Mouse (Mus musculus) embryo, embryonic 10.5 days (tissue): ENCODE results near the gene Upf1.
A peak's percentile ranks its signal among the peaks of the same experiment; 100 is the strongest.

ENCODE experiments used
- DNase-seq: peaks from one replicate; pipeline ENCODE4 v3.0.0-alpha.2; 2015; ENCODE audit warnings: low spot score

The Upf1 gene

GRCm38 (mm10) chr8:70359411-70359810 lies 6.3 kb upstream of the Upf1 start:
- no peak for DNase-seq

- no peak for DNase-seq
Measured at GRCm38 (mm10) chr8:70356111-70356510, 3.0 kb upstream of the Upf1 start.

DNA sequence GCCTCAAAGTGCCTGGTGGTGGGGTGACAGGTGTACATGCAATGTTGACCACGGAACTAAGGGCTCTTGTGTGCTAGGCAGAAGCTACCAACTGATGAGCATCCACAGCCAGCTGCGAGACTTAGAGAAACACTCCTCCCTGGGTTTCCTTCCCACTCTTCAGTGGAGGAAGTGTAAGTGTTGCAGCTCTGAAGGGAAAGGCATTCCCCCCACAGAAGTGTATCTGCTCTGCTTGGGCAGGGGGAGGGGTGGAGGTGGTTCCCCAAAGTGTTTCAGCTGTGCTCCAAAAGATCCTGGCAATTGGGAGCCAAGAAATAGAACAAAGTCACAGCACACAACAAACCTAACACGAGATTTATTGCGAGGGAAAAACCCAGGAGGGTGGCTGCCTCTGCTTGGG lies 926 bp upstream of the Upf1 start:
- no peak for DNase-seq

DNA sequence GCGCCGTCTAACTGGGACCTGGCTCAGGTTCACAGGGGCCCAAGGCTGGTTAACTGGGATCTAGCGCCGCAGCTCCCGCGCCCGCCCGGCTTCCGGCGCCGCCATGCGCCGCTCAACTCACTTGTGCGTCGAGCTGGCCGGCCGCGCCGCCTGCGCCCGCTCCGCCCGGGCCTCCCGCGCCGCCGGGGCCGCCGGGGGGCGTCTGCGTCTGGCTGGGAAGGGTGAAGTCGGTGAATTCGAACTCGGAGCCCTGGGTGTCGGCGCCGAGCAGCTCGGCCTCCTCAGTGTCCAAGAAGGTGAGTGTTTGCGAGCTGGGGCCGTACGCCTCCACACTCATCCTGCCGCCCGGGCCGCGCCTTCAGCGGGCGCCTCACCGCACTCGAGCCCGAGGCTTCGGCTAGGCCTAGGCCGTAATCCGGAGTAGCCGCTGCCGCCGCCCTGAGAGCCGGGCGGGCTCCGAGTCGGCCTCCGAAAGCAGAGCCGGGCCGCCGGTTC lies 374 bp downstream of the Upf1 start:
- no peak for DNase-seq

GRCm38 (mm10) chr8:70352000-70352384 lies 1.1 kb downstream of the Upf1 start:
- no peak for DNase-seq

DNA sequence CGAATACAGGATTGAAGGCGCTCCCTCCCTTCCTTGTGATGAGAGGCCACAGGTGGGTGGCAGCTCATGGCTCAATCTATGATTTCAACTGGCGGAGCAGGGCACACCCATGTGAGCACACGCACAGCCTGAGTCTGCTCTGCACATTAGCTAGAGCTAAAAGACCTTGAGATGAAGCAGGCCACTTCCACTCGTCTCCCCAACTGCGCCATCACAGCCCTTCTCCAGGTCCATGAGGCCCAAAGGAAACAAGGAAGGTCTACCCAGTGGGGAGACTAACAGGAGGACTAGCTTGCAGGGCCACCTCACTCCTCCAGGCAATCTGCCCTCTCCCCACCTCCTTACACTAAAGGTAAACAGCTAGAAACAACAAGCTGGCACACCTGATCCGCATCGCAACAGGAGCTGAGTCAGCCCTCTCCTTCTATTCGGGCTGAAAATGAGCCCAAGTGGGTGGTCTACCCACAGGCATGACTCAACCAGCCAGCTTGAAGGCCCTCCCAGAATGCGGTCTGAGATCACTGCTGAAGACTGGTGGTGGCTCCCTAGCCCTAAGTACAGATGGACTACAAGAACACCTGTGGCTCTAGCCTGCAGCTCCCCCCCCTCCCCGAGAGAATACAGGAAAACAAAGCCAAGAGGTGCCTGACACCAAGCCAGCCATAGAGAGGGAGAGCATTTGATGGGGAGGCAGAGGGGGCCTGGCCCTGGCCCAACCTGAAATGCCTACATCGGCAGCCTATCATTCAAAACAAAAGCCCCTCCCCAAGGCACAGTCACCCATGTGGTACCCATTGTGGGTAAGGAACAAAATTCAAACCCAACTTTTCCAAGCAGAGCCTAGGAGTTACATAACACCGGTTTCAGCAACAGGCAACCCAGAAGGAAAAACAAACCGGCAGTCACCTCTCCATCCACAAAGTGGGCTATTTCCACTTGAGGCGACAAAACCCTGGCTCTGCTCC lies 1.8 kb downstream of the Upf1 start:
- no peak for DNase-seq

DNA sequence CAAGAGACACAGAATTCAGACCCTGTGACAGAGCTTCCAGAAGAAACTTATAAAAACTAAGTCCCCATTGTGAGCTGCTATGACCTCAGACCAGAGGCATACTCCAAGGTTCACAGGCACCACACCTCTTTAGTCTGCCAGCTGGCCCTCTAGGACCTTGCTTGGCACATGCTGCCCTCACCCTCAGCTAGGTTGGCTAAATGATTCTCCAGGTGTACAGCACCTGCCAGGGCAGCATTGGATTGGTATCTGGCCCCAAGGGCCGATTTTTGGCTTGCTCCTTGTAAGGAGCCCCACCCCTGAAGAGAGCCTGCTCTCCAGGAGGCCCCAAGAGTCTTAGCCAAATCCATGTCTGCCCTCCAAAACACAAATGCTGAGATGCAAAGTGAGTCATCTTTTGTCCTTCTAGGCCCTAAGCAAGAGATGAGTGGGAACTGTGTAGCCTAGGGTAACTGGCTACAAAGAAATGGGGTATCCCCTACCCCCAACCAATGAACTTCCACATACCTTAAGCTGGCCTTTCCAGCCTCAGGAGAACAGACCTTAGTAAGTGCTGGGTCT lies 5.1 kb downstream of the Upf1 start:
- DNase-seq = no peak

GRCm38 (mm10) chr8:70347443-70347842 lies 5.6 kb downstream of the Upf1 start:
- DNase-seq = no peak

- DNase-seq = no peak
Measured at GRCm38 (mm10) chr8:70344279-70344678, 8.8 kb downstream of the Upf1 start.

DNA sequence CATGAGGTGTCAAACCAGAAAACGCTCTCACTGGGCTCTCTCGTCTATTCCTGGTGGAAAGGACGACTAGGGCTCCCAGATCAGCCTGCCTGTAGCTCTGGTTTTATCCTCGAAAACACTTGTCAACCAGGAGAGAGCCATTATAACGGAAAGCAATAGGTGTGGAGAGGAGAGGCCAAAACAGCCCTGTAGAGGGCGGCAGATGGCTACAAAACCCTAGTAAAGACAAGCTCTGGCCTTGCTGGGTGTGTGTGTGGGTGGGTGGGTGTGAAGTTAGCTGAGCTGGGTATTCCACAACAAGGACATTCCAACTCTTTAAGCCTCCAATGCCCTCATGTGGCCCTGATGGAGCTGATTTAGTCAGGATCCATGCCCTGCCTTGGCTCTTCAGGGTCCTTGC lies 9.4 kb downstream of the Upf1 start:
- DNase-seq = peak; percentile 64

GRCm38 (mm10) chr8:70343076-70343475 lies 10.0 kb downstream of the Upf1 start:
- peak; percentile 49 for DNase-seq

- DNase-seq = no peak
Measured at GRCm38 (mm10) chr8:70342007-70342406, 11.1 kb downstream of the Upf1 start.

DNA sequence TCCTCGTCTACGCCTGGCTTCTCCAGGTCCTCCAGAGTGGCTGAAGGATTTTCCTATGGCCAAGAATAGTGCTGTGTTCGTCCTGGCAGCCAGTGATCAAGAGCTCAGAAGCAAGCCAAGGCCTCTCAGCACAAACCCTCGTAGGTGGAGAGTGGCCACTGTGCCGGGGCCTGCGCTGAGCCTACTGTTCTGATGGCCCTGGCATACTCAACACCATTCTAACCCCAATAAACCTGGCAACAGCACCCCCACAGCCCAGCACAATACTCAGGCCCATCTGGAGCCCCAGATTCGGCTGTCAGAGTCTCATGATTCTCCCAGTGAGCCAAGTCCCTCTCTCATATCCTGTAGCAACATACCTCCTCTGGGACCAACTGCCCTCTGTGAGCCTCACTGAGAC lies 12.4 kb downstream of the Upf1 start:
- no peak for DNase-seq

DNA sequence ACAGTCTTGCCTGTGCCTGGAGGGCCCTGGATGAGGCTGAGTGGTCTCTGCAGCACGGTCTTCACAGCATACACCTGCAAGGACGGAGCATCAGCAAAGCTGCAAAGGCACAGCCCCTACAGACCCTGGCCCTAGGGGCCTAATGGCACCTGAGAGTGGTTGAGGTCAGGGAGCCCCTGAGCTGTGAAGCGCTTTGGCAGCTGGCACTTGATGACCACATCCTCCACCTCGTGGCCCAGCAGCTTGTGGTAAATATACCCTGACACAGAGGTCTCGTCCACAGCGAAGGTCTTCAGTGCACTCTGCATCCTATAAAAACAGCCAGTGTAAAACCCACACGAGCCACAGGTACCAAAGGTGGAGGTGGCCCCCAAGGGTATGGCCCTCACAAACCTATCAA lies 14.1 kb downstream of the Upf1 start:
- DNase-seq = no peak

DNA sequence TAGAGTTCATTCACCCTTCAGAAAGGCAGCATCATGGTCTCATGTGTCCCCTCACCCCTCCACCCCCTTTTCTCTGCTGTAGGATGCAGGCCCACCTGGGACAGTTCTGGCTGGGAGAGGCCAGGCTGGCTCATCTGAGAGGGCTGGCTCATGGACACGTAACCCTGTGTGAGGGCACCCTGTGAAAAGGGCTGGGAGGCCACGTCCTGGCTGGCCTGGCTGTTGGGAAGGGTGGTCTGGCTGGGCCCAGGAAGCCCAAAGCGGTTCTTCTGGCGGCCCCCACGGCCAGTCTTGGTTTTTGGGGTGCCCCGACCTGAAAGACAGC lies 20.2 kb downstream of the Upf1 start:
- no peak for DNase-seq

- peak; percentile 85 for DNase-seq
Measured at GRCm38 (mm10) chr8:70332070-70332877, 20.8 kb downstream of the Upf1 start.

- DNase-seq = no peak
Measured at GRCm38 (mm10) chr8:70331526-70331925, 21.6 kb downstream of the Upf1 start.

DNA sequence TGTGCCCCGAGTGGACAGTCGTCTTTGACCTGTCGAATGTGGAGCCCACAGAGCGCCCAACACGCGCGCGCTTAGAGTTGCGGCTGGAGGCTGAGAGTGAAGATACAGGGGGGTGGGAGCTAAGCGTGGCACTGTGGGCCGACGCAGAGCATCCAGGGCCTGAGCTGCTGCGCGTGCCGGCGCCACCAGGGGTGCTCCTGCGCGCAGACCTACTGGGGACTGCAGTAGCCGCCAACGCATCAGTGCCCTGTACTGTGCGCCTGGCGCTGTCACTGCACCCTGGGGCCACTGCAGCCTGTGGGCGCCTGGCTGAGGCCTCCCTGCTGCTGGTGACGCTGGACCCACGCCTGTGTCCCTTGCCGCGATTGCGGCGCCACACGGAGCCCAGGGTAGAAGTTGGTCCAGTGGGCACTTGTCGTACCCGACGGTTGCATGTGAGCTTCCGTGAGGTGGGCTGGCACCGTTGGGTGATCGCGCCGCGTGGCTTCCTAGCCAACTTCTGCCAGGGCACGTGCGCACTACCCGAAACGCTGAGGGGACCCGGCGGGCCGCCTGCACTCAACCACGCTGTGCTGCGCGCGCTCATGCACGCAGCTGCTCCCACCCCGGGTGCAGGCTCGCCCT lies 22.2 kb downstream of the Upf1 start:
- peak; percentile 80 for DNase-seq

DNA sequence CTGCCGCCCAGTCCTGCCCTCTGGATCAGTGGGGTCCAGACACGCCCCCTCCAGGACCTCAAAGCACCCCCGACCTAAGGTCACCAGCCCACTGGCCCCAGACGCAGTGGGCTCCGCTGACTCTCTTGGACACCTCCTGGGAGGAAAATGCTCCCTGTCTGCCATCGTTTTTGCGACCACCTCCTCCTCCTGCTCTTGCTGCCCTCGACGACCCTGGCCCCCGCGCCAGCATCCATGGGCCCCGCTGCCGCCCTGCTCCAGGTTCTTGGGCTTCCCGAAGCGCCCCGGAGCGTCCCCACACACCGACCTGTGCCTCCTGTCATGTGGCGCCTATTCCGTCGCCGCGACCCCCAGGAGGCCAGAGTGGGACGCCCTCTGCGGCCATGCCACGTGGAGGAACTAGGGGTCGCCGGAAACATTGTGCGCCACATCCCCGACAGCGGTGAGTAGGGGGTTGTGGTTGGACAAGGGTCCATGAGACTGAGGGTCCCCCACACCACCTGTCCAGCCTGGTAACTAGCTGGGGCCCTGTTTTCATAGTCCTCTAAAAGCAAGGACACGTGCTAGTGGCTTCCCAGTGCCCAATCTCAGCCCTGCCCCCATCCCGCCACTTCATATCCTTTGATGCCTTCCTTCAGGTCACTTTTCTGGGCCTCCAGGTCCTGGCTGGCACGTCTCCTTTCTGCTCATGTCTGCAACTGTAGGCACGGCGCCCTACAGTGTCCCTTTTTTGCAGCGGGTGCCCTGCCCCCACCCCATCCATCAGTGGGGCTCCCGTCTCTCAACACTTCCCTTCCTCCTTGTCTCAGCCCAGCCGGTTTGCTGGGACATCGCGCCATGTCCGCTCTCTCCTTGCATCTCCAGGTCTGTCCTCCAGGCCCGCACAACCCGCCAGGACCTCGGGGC lies 23.0 kb downstream of the Upf1 start:
- peak; percentile 55 for DNase-seq

GRCm38 (mm10) chr8:70329124-70329834 lies 23.8 kb downstream of the Upf1 start, which contains the start of gene Gdf1:
Gene Gdf1, plus strand, starts transcription at chr8:70329817.
- peak; percentile 60 for DNase-seq
